Mouse (Mus musculus): ENCODE measurements around the gene Mdm2.

The Mdm2 gene

DNA sequence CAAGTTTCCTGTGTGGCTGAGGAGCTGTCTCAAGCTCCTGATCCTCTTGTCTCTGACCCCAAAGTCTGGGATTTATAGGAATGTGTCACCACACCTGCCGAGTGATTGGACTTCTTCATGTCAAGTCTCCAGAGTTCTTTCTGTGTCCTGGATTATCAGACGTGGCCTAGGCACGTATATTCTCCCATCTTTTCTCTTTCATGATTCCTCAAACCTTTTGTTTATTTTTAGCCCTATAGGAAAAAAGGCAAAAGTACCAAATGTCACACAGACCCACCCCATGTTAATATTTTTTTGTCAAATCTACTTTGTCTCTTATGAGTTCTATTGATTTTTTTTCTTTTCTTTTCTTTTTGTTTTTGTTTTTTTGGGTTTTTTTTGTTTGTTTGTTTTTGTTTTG, 61.9 kb downstream of the Mdm2 start:
- ATAC-seq (ENCODE audit: insufficient number of reproducible peaks, low FRiP score, low TSS enrichment), result no peak

DNA sequence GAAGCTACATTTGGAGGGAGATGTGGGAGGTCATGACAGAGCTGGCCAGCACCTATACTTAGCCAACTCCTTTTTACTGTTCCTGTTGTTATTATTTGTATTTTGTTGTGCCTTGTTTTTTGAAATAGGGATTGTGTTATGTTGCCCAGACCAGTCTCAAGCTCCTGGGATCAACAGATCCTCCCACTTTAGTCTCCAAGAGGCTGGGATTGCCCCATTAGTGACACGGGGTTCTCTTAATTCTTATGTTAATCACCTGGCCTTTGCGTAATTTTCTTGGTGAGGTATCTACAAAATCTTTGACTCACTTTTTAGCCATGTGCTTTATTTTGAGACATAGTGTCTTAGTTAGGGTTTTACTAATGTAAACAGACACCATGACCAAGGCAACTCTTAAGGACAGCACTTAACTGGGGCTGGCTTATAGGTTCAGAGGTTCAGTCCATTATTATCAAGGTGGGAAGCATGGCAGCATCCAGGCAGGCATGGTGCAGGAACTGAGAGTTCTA, 62.5 kb downstream of the Mdm2 start:
- no peak for ATAC-seq (ENCODE audit: insufficient number of reproducible peaks, low FRiP score, low TSS enrichment)

DNA sequence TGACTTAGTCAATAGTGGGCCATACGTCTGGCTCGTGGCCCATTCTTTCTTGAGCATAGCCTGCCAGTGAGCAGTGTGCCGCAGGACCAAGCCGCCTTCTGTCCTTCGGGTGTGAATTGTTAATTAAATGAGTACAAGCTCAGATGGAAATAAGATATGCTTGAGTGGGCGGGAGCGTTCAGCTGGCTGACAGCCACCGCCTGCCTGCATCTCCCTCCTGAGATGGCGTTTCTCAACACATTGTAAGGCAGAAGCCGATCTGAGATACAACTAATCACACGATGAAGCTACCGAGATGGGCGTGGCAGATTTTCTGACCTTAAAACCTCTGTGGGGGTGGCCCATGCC, 63.4 kb downstream of the Mdm2 start:
- ATAC-seq (ENCODE audit: insufficient number of reproducible peaks, low FRiP score, low TSS enrichment), result peak; percentile 63; the same call in 1 of the 2 replicates

DNA sequence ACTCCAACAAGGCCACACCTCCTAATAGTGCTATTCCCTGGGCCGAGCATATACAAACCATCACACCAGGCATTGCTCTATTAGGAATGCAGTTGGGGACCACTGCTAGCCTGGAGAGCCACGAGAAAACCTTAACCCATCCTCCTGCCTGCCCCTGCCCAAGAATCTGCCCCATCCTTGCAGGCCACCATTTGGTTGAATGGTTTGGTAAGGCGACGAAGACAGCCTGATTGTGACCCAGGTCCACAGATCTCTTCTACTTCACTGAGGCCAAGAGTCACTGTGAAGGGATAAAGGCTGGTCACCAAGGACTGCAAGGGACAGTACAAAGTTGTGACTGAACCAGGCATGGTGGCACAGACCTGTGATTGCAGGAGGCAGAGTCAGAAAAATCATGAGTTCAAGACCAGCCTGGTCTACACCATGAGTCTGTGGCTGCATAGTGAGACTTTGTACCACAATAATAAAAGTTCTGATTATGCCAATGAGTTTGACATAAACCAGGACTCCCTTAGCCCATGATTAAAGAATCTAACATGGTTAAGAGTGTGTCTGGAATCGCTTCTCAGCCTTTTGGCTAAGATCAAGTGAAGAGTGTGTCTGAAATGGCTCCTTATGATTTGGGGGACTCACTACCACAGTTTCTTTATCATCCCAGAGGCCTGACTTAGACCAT, 63.9 kb downstream of the Mdm2 start:
- no peak for ATAC-seq (ENCODE audit: insufficient number of reproducible peaks, low FRiP score, low TSS enrichment)

DNA sequence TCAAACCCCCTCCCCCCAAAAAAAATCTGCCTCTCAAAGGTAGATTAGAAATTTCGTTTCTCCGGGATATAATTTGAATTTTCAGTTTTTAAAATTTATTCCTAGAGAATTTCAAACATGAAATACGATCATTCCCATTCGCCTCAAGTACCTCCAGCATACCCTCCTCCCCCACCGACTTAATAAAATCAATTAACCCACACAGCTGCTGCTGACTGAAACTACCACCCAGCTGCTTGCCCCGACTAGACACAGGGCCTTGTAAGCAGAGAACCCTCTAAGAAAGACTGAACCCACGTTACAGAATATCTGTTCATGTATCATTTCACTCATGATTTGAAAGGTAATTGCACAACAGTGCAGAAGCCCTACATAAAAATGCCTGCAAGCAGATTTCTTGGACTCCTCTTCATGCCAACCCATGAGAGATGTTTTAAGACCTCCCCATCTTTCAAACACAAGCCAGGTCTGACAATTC, 65.0 kb downstream of the Mdm2 start:
- no peak for ATAC-seq (ENCODE audit: insufficient number of reproducible peaks, low FRiP score, low TSS enrichment)

DNA sequence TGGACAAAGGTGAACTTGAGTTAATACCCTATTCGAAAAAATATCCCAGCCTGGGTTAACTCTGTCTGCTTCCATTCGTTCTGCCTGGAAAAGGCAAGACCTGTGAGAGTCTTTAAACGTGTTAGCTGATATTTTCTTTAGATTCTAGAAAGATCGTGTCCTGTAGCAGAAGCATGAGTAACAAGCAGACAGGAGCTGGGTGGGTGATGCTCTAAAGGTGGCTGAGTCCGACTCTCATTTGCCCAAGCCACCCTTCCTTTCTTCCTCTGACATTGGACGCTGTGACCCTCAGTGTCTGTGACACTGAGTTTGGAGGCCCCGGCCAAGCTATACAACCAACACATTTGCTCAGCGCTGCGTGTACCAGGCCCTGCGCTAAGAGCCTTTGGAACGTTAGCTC, 65.7 kb downstream of the Mdm2 start:
- no peak for ATAC-seq (ENCODE audit: insufficient number of reproducible peaks, low FRiP score, low TSS enrichment)

DNA sequence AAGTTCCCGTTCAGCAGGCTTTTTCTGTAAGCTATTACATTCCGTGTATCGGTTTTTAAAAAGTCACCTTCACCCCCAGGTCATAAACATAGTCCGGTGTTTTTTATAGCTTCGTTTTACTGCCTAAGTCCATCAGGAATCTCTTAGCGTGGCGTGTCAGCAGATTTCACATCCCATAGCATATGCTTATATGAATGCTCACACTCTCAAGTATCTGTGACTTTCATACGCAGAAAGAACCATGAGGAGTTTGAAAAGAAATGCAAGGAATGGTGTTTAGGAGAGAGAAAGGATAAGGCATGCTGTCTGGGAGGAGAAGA, 66.2 kb downstream of the Mdm2 start:
- ATAC-seq (ENCODE audit: insufficient number of reproducible peaks, low FRiP score, low TSS enrichment), result no peak

DNA sequence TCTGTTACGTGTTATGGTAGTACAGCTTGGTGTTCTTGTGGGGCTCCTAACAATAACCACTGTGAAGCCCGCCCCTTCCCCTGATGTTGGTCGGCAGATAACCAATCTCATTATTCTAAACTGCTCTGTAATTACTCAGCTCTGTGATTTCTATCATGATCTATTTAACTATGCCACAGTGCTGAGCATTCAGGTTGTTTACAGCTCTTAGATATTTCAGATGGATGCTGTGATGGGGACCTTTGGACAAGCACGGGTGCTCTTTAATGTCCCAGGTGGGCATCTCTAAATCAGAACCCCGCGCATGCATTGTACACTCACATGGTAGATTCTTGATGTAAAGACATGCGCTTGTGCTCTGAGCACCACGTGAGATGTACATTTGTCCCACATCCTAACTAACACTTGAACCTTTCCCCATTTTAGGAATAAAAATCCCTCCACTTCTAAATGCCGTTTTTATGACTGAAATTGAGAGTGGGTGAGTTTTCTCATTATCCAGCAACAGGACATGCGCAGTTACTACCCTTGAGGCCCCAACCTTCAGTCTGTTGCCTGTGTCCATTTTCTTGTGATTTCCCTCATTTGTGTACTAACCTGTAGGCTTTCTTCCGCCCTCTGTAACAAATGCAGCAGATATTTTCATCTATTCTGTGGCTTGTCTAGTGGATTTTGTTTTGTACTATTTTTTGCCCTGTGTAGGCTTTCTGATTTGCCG, 66.7 kb downstream of the Mdm2 start:
- ATAC-seq (ENCODE audit: insufficient number of reproducible peaks, low FRiP score, low TSS enrichment), result no peak

DNA sequence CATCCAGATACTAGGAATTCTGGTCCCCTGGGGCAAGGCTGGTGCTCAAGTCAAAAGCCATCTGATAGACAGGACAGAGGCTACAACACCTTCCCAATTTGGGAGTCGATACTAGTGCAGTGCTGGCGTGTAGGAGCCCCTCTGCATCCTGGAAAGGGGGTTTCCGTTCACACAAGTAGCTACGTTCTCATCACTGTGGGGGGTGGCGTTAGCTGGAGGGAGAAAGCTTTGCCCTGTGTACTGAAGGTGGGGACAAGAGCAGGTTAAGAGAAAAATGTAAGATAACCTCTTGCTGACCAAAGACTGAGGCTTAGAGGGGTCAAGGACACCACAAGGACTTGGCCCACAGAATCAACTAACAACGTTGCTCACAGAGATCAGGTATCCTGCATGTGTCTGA, 67.3 kb downstream of the Mdm2 start:
- no peak for ATAC-seq (ENCODE audit: insufficient number of reproducible peaks, low FRiP score, low TSS enrichment)

DNA sequence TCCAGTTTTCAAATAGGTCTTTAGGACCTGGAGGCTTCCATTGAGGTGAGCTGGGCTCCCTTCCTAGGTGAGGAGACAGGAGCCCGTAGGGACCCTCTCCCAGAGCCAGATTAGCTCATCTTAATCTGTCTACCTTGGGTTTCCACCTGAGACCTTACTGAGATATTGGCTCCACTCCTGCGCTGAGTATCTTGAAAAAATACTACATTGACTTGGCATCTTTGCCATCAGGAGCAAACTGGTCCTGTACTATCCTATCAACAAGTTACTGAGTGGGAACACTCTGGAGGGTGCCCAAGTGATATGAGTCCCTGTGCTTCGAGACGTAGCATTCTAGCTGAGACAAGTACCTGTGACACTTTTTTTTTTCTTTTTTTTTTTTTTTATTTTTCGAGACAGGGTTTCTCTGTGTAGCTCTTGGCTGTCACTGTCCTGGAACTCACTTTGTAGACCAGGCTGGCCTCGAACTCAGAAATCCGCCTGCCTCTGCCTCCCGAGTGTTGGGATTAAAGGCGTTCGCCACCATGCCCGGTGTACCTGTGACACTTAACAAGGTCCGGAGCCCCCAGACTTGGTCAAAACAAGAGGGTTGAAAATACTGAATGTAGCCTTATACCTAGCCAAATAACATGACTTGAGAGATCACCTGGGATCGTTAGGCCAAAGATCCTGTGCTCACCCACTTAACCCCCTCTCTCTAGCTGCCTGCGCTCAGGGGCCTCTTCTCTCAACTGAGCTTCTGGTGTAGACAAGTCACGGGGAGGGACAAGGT, 67.9 kb downstream of the Mdm2 start:
- ATAC-seq (ENCODE audit: insufficient number of reproducible peaks, low FRiP score, low TSS enrichment), result no peak

DNA sequence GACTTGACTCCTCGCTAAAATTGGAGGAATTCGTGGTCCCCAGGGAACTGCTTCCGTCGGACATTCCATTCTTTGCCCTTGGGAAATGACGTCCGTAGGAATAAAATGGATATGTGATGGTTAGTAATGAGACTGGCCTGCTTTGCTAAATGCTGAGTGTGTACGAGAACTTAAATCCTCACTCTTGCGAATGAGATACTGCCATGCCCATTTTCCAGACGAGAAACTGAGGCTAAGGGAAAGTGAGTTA, 68.4 kb downstream of the Mdm2 start:
- no peak for ATAC-seq (ENCODE audit: insufficient number of reproducible peaks, low FRiP score, low TSS enrichment)

DNA sequence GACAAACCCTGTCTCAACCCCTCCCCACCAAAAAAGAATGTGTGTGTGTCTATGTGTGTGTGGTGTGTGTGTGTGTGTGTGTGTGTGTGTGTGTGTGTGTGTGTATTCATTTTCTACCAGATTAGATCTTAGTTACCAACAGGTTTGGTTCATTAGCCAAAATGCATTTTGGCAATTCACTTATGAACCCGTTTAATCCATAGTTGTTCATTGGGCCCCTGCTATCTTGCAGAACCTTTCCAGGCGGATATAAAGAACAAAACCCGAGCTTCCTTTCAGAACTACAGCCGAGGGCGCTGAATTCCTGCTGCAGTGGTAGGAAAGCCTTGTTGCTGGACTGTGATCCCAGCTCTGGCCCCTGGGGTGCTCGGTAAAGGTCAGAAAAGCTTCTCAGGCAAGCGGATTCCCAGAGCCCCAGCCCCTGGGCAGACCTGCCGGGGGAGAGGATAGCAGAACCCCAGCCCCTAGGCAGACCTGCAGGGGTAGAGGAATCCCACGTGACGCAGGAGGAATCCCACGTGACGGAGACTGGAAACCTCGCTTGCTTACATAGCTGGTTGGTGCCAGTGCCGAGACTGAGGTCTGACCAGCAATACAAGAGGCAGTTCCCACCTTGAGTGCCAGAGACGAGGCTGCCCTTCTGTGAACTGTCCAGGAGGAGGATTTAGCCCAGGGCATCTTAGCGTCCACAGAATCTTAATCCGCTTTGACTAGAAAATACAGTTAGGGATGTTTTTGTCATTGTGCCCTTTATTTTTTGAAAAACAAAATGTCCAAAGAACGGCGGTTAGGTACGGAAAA, 69.0 kb downstream of the Mdm2 start:
- no peak for ATAC-seq (ENCODE audit: insufficient number of reproducible peaks, low FRiP score, low TSS enrichment)

DNA sequence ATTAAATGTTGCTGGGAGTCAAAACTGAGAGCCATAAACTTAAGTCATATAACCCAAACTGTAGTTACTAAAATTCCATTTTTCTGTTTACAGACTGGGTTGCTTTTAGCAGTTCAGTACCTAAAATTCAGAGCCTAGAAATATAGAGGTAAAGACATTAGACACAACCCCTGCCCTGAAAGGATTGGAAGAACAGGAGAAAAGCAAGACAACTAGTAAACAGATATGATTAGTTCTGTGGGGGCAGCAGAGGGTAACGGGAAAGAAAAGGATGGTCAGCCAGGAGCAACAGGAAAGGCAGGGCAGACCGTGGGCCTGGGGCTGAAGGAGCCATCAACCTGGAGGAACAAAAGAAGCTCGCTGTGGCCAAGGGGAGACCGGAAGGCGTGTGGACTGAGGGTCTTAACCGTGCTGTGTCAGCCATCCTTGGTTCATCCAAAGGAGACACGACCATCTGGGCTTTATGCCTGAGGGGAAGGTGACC, 69.9 kb downstream of the Mdm2 start:
- ATAC-seq (ENCODE audit: insufficient number of reproducible peaks, low FRiP score, low TSS enrichment), result no peak

DNA sequence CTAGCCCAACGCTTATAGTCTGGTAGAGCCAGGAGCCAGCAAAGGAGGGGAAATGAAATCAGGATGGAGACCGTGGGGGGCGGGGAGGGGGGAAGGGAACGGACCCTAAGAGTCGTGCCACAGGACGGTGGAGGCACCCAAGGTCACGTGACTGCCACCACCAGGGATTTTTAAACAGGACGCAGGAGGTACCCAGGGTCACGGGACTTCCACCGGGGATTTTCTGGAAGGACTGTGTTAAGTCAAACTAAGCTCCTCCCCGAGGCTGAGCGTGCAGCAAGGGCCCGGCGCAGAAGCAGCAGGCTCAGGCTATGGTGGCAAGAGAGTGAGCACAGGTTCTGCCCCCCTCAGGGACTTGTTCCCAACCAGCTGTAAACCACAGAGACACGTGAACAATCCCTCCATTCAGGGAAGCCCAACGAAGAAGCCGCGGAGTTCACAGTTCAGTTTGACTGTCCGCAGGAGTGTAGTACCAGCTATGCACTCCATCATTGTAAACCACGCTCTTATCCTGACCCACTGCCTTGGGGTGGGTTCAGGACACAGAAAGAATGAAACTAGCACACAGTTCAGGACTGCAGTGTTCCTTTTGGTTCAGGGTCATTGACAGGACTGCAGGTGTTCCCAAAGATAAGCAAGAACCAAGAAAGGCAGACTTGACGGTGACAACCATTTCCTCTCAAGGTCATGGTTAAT, 70.5 kb downstream of the Mdm2 start:
- ATAC-seq (ENCODE audit: insufficient number of reproducible peaks, low FRiP score, low TSS enrichment), result 0 out of 2 replicates have a peak, but pooled peaks have one; percentile 20

DNA sequence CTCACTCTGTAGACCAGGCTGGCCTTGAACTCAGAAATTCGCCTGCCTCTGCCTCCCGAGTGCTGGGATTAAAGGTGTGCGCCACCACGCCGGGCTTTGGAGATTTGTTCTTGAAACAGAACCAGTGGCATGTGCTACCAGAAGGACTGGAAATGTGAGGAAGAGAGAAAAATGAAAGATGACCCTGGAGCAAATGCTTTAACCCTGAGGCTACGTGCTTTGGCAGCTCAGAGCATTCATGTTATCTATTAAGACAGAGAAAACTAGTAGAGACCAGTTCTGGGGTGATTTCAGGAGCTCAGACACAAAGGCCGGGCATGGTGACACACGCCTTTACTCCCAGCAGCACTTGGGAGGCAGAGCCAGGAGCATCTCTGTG, 71.3 kb downstream of the Mdm2 start:
- no peak for ATAC-seq (ENCODE audit: insufficient number of reproducible peaks, low FRiP score, low TSS enrichment)

Data from cerebellum, adult (tissue).